Mouse (Mus musculus) adrenal gland, adult 10 weeks (tissue): ENCODE measurements around the gene Slco1b2. TPM values are rescaled to one million over a fixed set of nuclear protein-coding genes. Genes with fewer than 3 reads are reported as not detected.

Experiments used
- polyA plus RNA-seq: library from polyadenylated mRNA; stranded (reverse); fragments of 350-450 nt; fragmentation: Illumina TruSeq; extraction: RNeasy Lipid Tissue Mini Kit (QIAGEN cat#74804); gene quantifications from one replicate; pipeline ENCODE4 v1.2.3, GENCODE M21; 2014; ENCODE audit warnings: low read depth, low replicate concordance

Gene Slco1b2
- not detected for polyA plus RNA-seq

DNA sequence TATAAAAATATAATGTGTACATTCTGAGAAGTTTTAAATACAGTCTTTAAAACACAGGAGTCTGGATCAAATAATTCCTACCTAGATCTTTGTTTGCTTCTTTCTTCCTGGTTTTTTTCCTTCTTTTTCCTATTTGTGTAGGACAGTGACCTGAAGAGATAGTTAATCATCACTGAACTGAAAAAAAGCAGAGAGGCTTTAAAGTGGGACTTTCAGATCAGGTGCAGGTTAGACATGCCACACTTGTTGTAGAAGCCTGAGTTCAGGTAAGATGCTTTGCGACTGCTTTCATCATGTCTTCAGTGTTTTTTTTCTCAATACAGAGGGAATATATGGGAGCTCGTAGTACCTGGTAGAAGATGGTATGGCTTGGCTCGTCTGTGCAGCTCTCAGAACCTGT, at the start of gene Slco1b2:
Gene Slco1b2 (plus strand): TSS at position 228 of the 400 bp plus-strand sequence.

Other genes with a start within 250 kb of the Slco1b2 start
- gene Slco1c1, start 105.2 kb upstream of the Slco1b2 start, polyA plus RNA-seq = 0.70 TPM
- gene Gm5724, start 144.3 kb downstream of the Slco1b2 start, polyA plus RNA-seq = not detected
- 0.87 TPM for gene Slco1a4, start 226.7 kb downstream of the Slco1b2 start, polyA plus RNA-seq